Mouse (Mus musculus) CD4-positive, CD25-positive, alpha-beta regulatory T cell, adult 2 months (primary cell): ENCODE measurements around the gene Slc27a2.
A peak's percentile ranks its signal among the peaks of the same experiment; 100 is the strongest.
"Not testable (repeated sequence)": the region's sequence is repeated elsewhere in the genome, so short reads cannot be mapped to it uniquely, and the experiment has no call there.

Experiments used
- DNase-seq: peaks from one replicate; pipeline ENCODE4 v3.0.0-alpha.2; 2012; ENCODE audit warnings: low read depth, low spot score

Gene Slc27a2

GRCm38 (mm10) chr2:126552357-126553290 lies at the start of gene Slc27a2:
Gene Slc27a2, plus strand, starts transcription at chr2:126552407.
- peak; percentile 28 for DNase-seq

GRCm38 (mm10) chr2:126505156-126505555 lies 47.1 kb upstream of the Slc27a2 start:
- no peak for DNase-seq

- no peak for DNase-seq
Measured at GRCm38 (mm10) chr2:126507477-126507876, 44.7 kb upstream of the Slc27a2 start.

- no peak for DNase-seq
Measured at GRCm38 (mm10) chr2:126508228-126508627, 44.0 kb upstream of the Slc27a2 start.

GRCm38 (mm10) chr2:126515069-126515826 lies 37.0 kb upstream of the Slc27a2 start:
- no peak for DNase-seq

GRCm38 (mm10) chr2:126519872-126520581 lies 32.2 kb upstream of the Slc27a2 start:
- DNase-seq: no peak

GRCm38 (mm10) chr2:126520828-126521227 lies 31.4 kb upstream of the Slc27a2 start:
- peak; percentile 65 for DNase-seq

GRCm38 (mm10) chr2:126521471-126521870 lies 30.7 kb upstream of the Slc27a2 start:
- no peak for DNase-seq

GRCm38 (mm10) chr2:126522056-126522455 lies 30.2 kb upstream of the Slc27a2 start:
- no peak for DNase-seq

- not testable (repeated sequence) for DNase-seq
Measured at GRCm38 (mm10) chr2:126523101-126523745, 29.0 kb upstream of the Slc27a2 start.

GRCm38 (mm10) chr2:126524271-126524670 lies 27.9 kb upstream of the Slc27a2 start:
- DNase-seq: no peak

GRCm38 (mm10) chr2:126527461-126527860 lies 24.7 kb upstream of the Slc27a2 start:
- DNase-seq: no peak

- DNase-seq: no peak
Measured at GRCm38 (mm10) chr2:126530581-126530980, 21.6 kb upstream of the Slc27a2 start.

GRCm38 (mm10) chr2:126537654-126538053 lies 14.6 kb upstream of the Slc27a2 start:
- no peak for DNase-seq

GRCm38 (mm10) chr2:126540390-126540925 lies 11.7 kb upstream of the Slc27a2 start:
- DNase-seq: no peak

GRCm38 (mm10) chr2:126542211-126542610 lies 10.0 kb upstream of the Slc27a2 start:
- DNase-seq: no peak

GRCm38 (mm10) chr2:126545297-126545696 lies 6.9 kb upstream of the Slc27a2 start:
- no peak for DNase-seq

GRCm38 (mm10) chr2:126546392-126546791 lies 5.8 kb upstream of the Slc27a2 start:
- no peak for DNase-seq

GRCm38 (mm10) chr2:126549681-126550080 lies 2.5 kb upstream of the Slc27a2 start:
- DNase-seq: no peak

GRCm38 (mm10) chr2:126551244-126551890 lies 840 bp upstream of the Slc27a2 start:
- DNase-seq: no peak

GRCm38 (mm10) chr2:126551896-126552295 lies 311 bp upstream of the Slc27a2 start:
- DNase-seq: no peak
